Mouse (Mus musculus): ENCODE results near the gene Efcab8.
"Not testable (repeated sequence)": the region's sequence is repeated elsewhere in the genome, so short reads cannot be mapped to it uniquely, and the experiment has no call there.

The Efcab8 gene

GRCm38 (mm10) chr2:153824593-153824992 lies 44.9 kb downstream of the Efcab8 start:
- no peak for DNase-seq (ENCODE audit: low spot score in 2 of 2)

DNA sequence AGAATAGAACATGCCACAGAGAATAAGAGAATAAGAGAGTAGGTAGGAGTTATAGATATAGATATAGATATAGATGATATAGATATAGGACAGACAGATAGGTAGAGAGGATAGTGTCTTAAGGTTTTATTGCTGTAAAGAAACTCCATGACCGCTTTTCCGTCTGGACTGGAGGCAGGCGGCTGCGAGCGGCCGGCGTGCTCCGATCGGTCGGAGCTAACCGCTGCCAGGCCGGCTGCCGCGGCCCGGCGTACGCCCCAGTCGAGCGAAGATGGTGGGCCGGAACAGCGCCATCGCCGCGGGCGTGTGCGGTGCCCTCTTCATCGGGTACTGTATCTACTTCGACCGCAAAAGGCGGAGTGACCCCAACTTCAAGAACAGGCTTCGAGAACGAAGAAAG lies 46.2 kb downstream of the Efcab8 start:
- DNase-seq (ENCODE audit: low spot score in 2 of 2), result not testable (repeated sequence)

DNA sequence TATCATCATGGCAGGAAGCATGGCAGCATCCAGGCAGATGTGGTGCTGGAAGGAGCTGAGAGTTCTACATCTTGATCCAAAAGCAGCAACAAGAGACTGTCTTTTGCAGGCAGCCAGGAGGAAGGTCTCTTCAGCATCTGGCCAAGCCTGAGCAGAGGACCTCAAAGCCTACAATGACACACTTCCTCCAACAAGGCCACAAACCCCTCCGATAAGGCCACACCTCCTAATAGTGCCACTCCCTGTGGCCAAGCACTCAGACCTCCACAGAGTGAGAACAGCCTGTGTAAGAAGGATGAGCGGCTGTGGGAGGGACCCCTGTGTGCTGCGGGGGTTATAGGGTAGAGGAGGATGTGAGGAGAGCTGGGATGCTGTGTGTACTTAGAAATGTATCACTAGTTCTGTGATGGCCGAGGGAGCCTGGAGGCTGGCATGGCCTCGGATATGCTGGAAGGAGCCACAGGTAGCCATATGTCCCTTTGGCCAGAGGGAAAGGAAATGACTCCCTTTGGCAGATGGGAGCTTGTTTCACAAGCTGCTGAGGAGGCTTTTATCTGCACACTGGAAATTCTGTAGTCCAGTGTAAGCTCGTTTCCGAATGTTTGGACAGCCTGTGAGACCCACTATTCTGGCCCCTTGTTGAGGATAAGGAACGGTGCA lies 47.6 kb downstream of the Efcab8 start:
- DNase-seq (ENCODE audit: low spot score in 2 of 2), result no peak

GRCm38 (mm10) chr2:153828704-153829103 lies 49.0 kb downstream of the Efcab8 start:
- no peak for DNase-seq (ENCODE audit: low spot score in 2 of 2)

- DNase-seq (ENCODE audit: low spot score in 2 of 2), result no peak
These were observed 53.6 kb downstream of the Efcab8 start for GRCm38 (mm10) chr2:153833291-153833690.

- no peak for DNase-seq (ENCODE audit: low spot score in 2 of 2)
These were observed 63.1 kb downstream of the Efcab8 start for GRCm38 (mm10) chr2:153842854-153843253.

DNA sequence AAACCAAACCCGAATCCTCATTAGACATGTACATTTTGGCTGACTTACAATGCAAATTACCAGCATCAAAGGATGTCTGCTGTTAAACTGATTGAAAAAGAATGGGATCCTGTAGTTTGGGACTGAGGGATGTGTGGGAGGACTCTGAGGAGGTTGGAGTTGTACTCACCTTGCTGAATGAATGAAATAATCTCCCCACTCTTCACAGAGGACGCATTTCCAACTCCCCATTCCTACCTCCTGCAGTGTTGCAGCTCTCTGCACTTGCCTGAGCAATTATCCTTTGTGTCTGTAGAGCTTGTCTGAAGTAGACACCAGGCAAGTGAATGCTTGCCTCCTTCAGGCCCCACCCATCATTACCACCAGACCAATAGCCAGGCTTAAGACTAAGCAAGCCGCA lies 68.7 kb downstream of the Efcab8 start:
- DNase-seq (ENCODE audit: low spot score in 2 of 2), result no peak

DNA sequence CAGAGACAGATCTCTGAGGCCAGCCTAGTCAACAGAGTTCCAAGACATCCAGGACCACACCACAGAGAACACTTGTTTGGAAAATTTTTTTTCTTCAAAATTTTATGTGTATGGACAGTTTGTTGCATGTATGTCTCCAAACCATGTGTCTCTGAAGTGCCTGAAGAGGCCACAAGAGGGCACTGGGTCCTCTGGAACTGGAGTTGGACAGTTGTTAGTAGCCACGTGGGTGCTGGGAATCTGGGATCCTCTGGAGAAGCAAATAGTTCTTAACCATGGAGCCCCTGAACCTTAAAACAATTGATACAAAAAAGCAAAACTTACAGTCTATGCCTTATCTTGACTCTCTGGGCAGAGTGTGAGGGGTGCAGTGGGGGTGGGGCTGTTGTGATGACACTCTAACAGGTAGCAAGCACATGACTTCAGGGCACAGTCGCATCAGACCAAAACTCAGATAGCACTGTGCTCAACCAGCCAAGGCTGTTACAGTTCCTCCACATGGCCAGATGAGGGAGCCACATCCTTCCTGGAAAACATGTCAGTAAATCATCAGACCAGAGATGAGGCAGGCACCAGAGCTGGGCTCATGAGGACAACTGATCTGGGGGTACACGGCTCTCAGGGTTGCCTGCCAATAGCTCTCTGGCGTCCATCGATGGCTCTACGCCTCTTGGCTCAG lies 70.8 kb downstream of the Efcab8 start:
- DNase-seq (ENCODE audit: low spot score in 2 of 2), result no peak

- DNase-seq (ENCODE audit: low spot score in 2 of 2), result peak; percentile 35 to 38
These were observed 71.3 kb downstream of the Efcab8 start for GRCm38 (mm10) chr2:153851030-153851360.

- DNase-seq (ENCODE audit: low spot score in 2 of 2), result no peak
These were observed 73.8 kb downstream of the Efcab8 start for GRCm38 (mm10) chr2:153853544-153853943.

- no peak for DNase-seq (ENCODE audit: low spot score in 2 of 2)
These were observed 79.8 kb downstream of the Efcab8 start for GRCm38 (mm10) chr2:153859581-153859980.

GRCm38 (mm10) chr2:153860315-153860714 lies 80.6 kb downstream of the Efcab8 start:
- DNase-seq (ENCODE audit: low spot score in 2 of 2), result no peak

GRCm38 (mm10) chr2:153860715-153861114 lies 81.0 kb downstream of the Efcab8 start:
- DNase-seq (ENCODE audit: low spot score in 2 of 2), result no peak

DNA sequence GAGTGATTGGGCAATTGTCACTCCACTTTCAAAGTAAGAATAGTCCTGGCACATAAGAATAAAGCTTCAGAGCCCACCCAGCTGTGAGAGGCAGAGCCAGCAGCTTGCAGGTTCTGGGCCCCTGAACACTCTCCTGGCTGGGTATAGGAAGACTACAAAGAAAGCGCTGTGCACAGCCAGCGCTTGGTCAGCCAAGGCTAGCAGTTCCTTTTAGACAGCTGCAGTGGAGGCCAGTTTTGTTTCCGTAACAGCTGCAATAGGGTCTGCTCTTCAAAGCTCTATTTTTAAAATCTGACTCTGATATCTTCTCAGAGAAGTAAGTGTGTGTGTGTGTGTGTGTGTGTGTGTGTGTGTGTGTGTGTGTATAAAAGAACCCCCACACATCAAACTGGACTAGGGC lies 82.2 kb downstream of the Efcab8 start:
- no peak for DNase-seq (ENCODE audit: low spot score in 2 of 2)

- DNase-seq (ENCODE audit: low spot score in 2 of 2), result no peak
These were observed 91.3 kb downstream of the Efcab8 start, which contains the start of gene Sun5 for GRCm38 (mm10) chr2:153870984-153871383. TSS of gene Sun5 (minus strand) at chr2:153871084.

GRCm38 (mm10) chr2:153874745-153875144 lies 95.0 kb downstream of the Efcab8 start, which contains the start of gene Bpifb2:
TSS of gene Bpifb2 (plus strand) at chr2:153875045.
- DNase-seq (ENCODE audit: low spot score in 2 of 2), result no peak
